Mouse (Mus musculus) liver, embryonic 15.5 days (tissue): Measurements from ENCODE around the gene Ankrd9. TPM values are rescaled to one million over a fixed set of nuclear protein-coding genes. Genes with fewer than 3 reads are reported as not detected.

Experiments used
- ATAC-seq: fragments of 200-750 bp; cut with Nextera tagmentation; 2 replicates; pipeline ENCODE4 v1.8.0; 2017; ENCODE audit warnings: moderate number of reproducible peaks, mild to moderate bottlenecking, moderate library complexity; ENCODE audit not compliant: insufficient read depth
- H3K27ac ChIP-seq: fragments of 300-500 bp; sonication (generic); replicated peaks from 2 replicates; pipeline ENCODE4 v1.5.1; 2015; ENCODE audit warnings: mild to moderate bottlenecking, inconsistent platforms
- H3K27me3 ChIP-seq: fragments of 300-500 bp; sonication (generic); 2 replicates; pipeline ENCODE4 v1.6.1; 2015; ENCODE audit warnings: mild to moderate bottlenecking, inconsistent platforms
- H3K36me3 ChIP-seq: fragments of 300-500 bp; sonication (generic); replicated peaks from 2 replicates; pipeline ENCODE4 v1.6.1; 2015; ENCODE audit warnings: moderate library complexity, mild to moderate bottlenecking, inconsistent platforms
- H3K4me1 ChIP-seq: fragments of 300-500 bp; sonication (generic); replicated peaks from 2 replicates; pipeline ENCODE4 v1.6.1; 2015; ENCODE audit warnings: inconsistent platforms
- H3K4me2 ChIP-seq: fragments of 300-500 bp; sonication (generic); 2 replicates; pipeline ENCODE4 v1.6.1; 2015; ENCODE audit warnings: moderate library complexity, mild to moderate bottlenecking, inconsistent platforms
- H3K4me3 ChIP-seq: fragments of 300-500 bp; sonication (generic); replicated peaks from 2 replicates; pipeline ENCODE4 v1.5.1; 2015; ENCODE audit warnings: mild to moderate bottlenecking, inconsistent platforms
- H3K9ac ChIP-seq: fragments of 300-500 bp; sonication (generic); 2 replicates; pipeline ENCODE4 v1.6.1; 2015; ENCODE audit warnings: moderate library complexity, mild to moderate bottlenecking, inconsistent platforms
- H3K9me3 ChIP-seq: fragments of 300-500 bp; sonication (generic); replicated peaks from 2 replicates; pipeline ENCODE4 v1.6.1; 2016; ENCODE audit warnings: inconsistent platforms
- WGBS: fragments of 180-500 bp; shearing (Covaris S2); methylation state at CpG from one replicate; pipeline ENCODE4 v1.1.7; 2015; ENCODE audit warnings: mixed read lengths; ENCODE audit not compliant: insufficient replicate concordance; 5-methylcytosine and 5-hydroxymethylcytosine counted together
- polyA plus RNA-seq: library from polyadenylated mRNA; unstranded; fragments of >200 nt; fragmentation: Nextera tagmentation; extraction: Ambion mirVana; gene quantifications from 2 replicates; pipeline ENCODE4 v1.2.1, GENCODE M21; 2015

Ankrd9 gene
- 63.5 and 68.6 TPM in 2 replicates for polyA plus RNA-seq

- under 1% methylated on average over 90 of the region's 90 CpGs for WGBS
- Histone ChIP-seq H3K9me3 (no peaks in the 10 kb centered on the region), H3K4me3 (peak within 1 kb of the TSS; percentile 95), H3K4me2 (peak within 1 kb of the TSS; percentile 89), H3K36me3 (peaks cover 35% of the 10 kb centered on the region), H3K4me1 (peaks cover 60% of the 10 kb centered on the region), H3K27me3 (0 out of 2 replicates have a peak, but pooled peaks cover 9% of the 10 kb centered on the region), H3K27ac (peak within 1 kb of the TSS; percentile 98), H3K9ac (peak within 1 kb of the TSS; percentile 98)
- ATAC-seq: peak; percentile 86
Observed at GRCm38 (mm10) chr12:110978607-110979406, at the start of gene Ankrd9. Gene Ankrd9, minus strand, starts transcription at chr12:110979040.

GRCm38 (mm10) chr12:111021577-111021976 is 42.7 kb upstream of the Ankrd9 start:
- H3K4me1 ChIP-seq: 0 out of 2 replicates have a peak, but pooled peaks cover 4% of the 10 kb centered on the region
- 28% methylated on average over 3 of the region's 3 CpGs for WGBS
- H3K27ac ChIP-seq: no peak overlapping the region
- H3K4me2 ChIP-seq: no peak overlapping the region
- ATAC-seq: no peak
- no peak overlapping the region for H3K9ac ChIP-seq
- no peaks in the 10 kb centered on the region for H3K9me3 ChIP-seq
- H3K4me3 ChIP-seq: no peak overlapping the region
- no peaks in the 10 kb centered on the region; the same call in 1 of the 2 replicates for H3K27me3 ChIP-seq
- no peaks in the 10 kb centered on the region for H3K36me3 ChIP-seq

- Histone ChIP-seq H3K9ac (no peak overlapping the region), H3K36me3 (no peaks in the 10 kb centered on the region), H3K4me2 (no peak overlapping the region), H3K27ac (no peak overlapping the region), H3K4me1 (0 out of 2 replicates have a peak, but pooled peaks cover 4% of the 10 kb centered on the region), H3K27me3 (no peaks in the 10 kb centered on the region; the same call in 1 of the 2 replicates), H3K4me3 (no peak overlapping the region), H3K9me3 (no peaks in the 10 kb centered on the region)
- ATAC-seq: no peak
- WGBS: 44% methylated on average over 1 of the region's 1 CpGs
Observed at GRCm38 (mm10) chr12:111021138-111021537, 42.3 kb upstream of the Ankrd9 start.

- Histone ChIP-seq H3K9me3 (no peaks in the 10 kb centered on the region), H3K4me3 (no peak overlapping the region), H3K27ac (no peak overlapping the region), H3K9ac (no peak overlapping the region), H3K4me2 (no peak overlapping the region), H3K27me3 (no peaks in the 10 kb centered on the region; the same call in 1 of the 2 replicates), H3K36me3 (no peaks in the 10 kb centered on the region), H3K4me1 (0 out of 2 replicates have a peak, but pooled peaks cover 4% of the 10 kb centered on the region)
- no peak for ATAC-seq
- 80% methylated on average over 2 of the region's 2 CpGs for WGBS
Observed at GRCm38 (mm10) chr12:111019086-111019485, 40.2 kb upstream of the Ankrd9 start.

- H3K4me3 ChIP-seq: no peak overlapping the region
- no peak for ATAC-seq
- 81% methylated on average over 11 of the region's 11 CpGs for WGBS
Observed at GRCm38 (mm10) chr12:111018068-111018467, 39.2 kb upstream of the Ankrd9 start.

GRCm38 (mm10) chr12:111016807-111017206 is 38.0 kb upstream of the Ankrd9 start:
- 52% methylated on average over 3 of the region's 3 CpGs for WGBS
- H3K27me3 ChIP-seq: no peaks in the 10 kb centered on the region; the same call in 1 of the 2 replicates
- H3K9ac ChIP-seq: no peak overlapping the region
- H3K27ac ChIP-seq: no peak overlapping the region
- no peak for ATAC-seq
- H3K9me3 ChIP-seq: no peaks in the 10 kb centered on the region
- H3K36me3 ChIP-seq: no peaks in the 10 kb centered on the region
- H3K4me2 ChIP-seq: no peak overlapping the region
- no peak overlapping the region for H3K4me3 ChIP-seq
- H3K4me1 ChIP-seq: no peaks in the 10 kb centered on the region

More at GRCm38 (mm10) chr12:111018068-111018467, 39.2 kb upstream of the Ankrd9 start:
- H3K9ac ChIP-seq: no peak overlapping the region
- H3K27ac ChIP-seq: no peak overlapping the region
- H3K9me3 ChIP-seq: no peaks in the 10 kb centered on the region
- no peak overlapping the region for H3K4me2 ChIP-seq
- 0 out of 2 replicates have a peak, but pooled peaks cover 4% of the 10 kb centered on the region for H3K4me1 ChIP-seq
- no peaks in the 10 kb centered on the region; the same call in 1 of the 2 replicates for H3K27me3 ChIP-seq
- no peaks in the 10 kb centered on the region for H3K36me3 ChIP-seq

- Histone ChIP-seq H3K27ac (peak overlapping the region; percentile 71), H3K4me2 (peak overlapping the region; percentile 13; the same call in 1 of the 2 replicates), H3K27me3 (no peaks in the 10 kb centered on the region), H3K36me3 (no peaks in the 10 kb centered on the region), H3K9me3 (no peaks in the 10 kb centered on the region), H3K4me3 (no peak overlapping the region), H3K4me1 (peaks cover 55% of the 10 kb centered on the region), H3K9ac (no peak overlapping the region; the same call in 1 of the 2 replicates)
- peak; percentile 60 for ATAC-seq
- WGBS: 22% methylated on average over 6 of the region's 6 CpGs
Observed at GRCm38 (mm10) chr12:111009615-111010257, 30.9 kb upstream of the Ankrd9 start.

- peak overlapping the region; percentile 13; the same call in 1 of the 2 replicates for H3K4me2 ChIP-seq
- 0 out of 2 replicates have a peak, but pooled peaks have one; percentile 28 for ATAC-seq
- H3K4me1 ChIP-seq: peaks cover 64% of the 10 kb centered on the region
- H3K4me3 ChIP-seq: no peak overlapping the region
- no peaks in the 10 kb centered on the region for H3K9me3 ChIP-seq
- peak overlapping the region; percentile 71 for H3K27ac ChIP-seq
- no peaks in the 10 kb centered on the region for H3K36me3 ChIP-seq
- H3K27me3 ChIP-seq: no peaks in the 10 kb centered on the region
- no peak overlapping the region for H3K9ac ChIP-seq
- 46% methylated on average over 11 of the region's 11 CpGs for WGBS
Observed at GRCm38 (mm10) chr12:111008500-111009490, 30.0 kb upstream of the Ankrd9 start.

- WGBS: 23% methylated on average over 14 of the region's 14 CpGs
- H3K4me3 ChIP-seq: no peak overlapping the region
- H3K9me3 ChIP-seq: no peaks in the 10 kb centered on the region
- H3K27ac ChIP-seq: peak overlapping the region; percentile 71
- peak overlapping the region; percentile 29 for H3K4me2 ChIP-seq
- peak; percentile 64 for ATAC-seq
- no peaks in the 10 kb centered on the region for H3K27me3 ChIP-seq
- H3K4me1 ChIP-seq: peaks cover 65% of the 10 kb centered on the region
- no peaks in the 10 kb centered on the region for H3K36me3 ChIP-seq
- no peak overlapping the region for H3K9ac ChIP-seq
Observed at GRCm38 (mm10) chr12:111007134-111008103, 28.6 kb upstream of the Ankrd9 start.
